Mouse (Mus musculus) hindbrain, embryonic 15.5 days (tissue): ENCODE results near the gene Antxr1. TPM values are rescaled to one million over a fixed set of nuclear protein-coding genes. Genes with fewer than 3 reads are reported as not detected.
"Not testable (repeated sequence)": the region's sequence is repeated elsewhere in the genome, so short reads cannot be mapped to it uniquely, and the experiment has no call there.

Source experiments
- ATAC-seq: fragments of 200-750 bp; cut with Nextera tagmentation; 2 replicates; pipeline ENCODE4 v1.8.0; 2017; ENCODE audit warnings: low read depth, moderate number of reproducible peaks, moderate TSS enrichment; ENCODE audit not compliant: low FRiP score
- H3K27ac ChIP-seq: fragments of 300-500 bp; sonication (generic); replicated peaks from 2 replicates; pipeline ENCODE4 v1.5.1; 2015; ENCODE audit warnings: mild to moderate bottlenecking, inconsistent platforms
- H3K27me3 ChIP-seq: fragments of 300-500 bp; sonication (generic); 2 replicates; pipeline ENCODE4 v1.6.1; 2015; ENCODE audit warnings: control low read depth, inconsistent platforms
- H3K36me3 ChIP-seq: fragments of 300-500 bp; sonication (generic); 2 replicates; pipeline ENCODE4 v1.6.1; 2015; ENCODE audit warnings: control low read depth, inconsistent platforms
- H3K4me1 ChIP-seq: fragments of 300-500 bp; sonication (generic); replicated peaks from 2 replicates; pipeline ENCODE4 v1.6.1; 2015; ENCODE audit warnings: control low read depth, inconsistent platforms
- H3K4me2 ChIP-seq: fragments of 300-500 bp; sonication (generic); 2 replicates; pipeline ENCODE4 v1.6.1; 2015; ENCODE audit warnings: moderate library complexity, mild to moderate bottlenecking, inconsistent platforms
- H3K4me3 ChIP-seq: fragments of 300-500 bp; sonication (generic); 2 replicates; pipeline ENCODE4 v1.5.1; 2015; ENCODE audit warnings: mild to moderate bottlenecking, inconsistent platforms
- H3K9ac ChIP-seq: fragments of 300-500 bp; sonication (generic); 2 replicates; pipeline ENCODE4 v1.6.1; 2015; ENCODE audit warnings: inconsistent platforms
- H3K9me3 ChIP-seq: fragments of 300-500 bp; sonication (generic); 2 replicates; pipeline ENCODE4 v1.6.1; 2016; ENCODE audit warnings: control low read depth, inconsistent platforms
- WGBS: fragments of 180-500 bp; shearing (Covaris S2); methylation state at CpG from one replicate; pipeline ENCODE4 v1.1.7; 2015; 5-methylcytosine and 5-hydroxymethylcytosine counted together
- polyA plus RNA-seq: library from polyadenylated mRNA; unstranded; fragments of >200 nt; fragmentation: Nextera tagmentation; extraction: Ambion mirVana; gene quantifications from 2 replicates; pipeline ENCODE4 v1.2.1, GENCODE M21; 2015

The Antxr1 gene
- polyA plus RNA-seq, 1 experiment from 2014 or later: 4.7 TPM

- WGBS: 88% methylated on average over 11 of the region's 11 CpGs
- no peak within 1 kb of the TSS for H3K4me3 ChIP-seq
- H3K36me3 ChIP-seq: no peaks in the 10 kb centered on the region
- no peaks in the 10 kb centered on the region for H3K9me3 ChIP-seq
- no peak within 1 kb of the TSS for H3K27ac ChIP-seq
- no peak within 1 kb of the TSS for H3K9ac ChIP-seq
- no peak for ATAC-seq
- no peaks in the 10 kb centered on the region for H3K27me3 ChIP-seq
- H3K4me1 ChIP-seq: peaks cover 33% of the 10 kb centered on the region
- no peak within 1 kb of the TSS for H3K4me2 ChIP-seq
These were observed 231.4 kb downstream of the Antxr1 start, which contains the start of gene D6Ertd527e for GRCm38 (mm10) chr6:87104123-87104796. Gene D6Ertd527e (plus strand): TSS chr6:87104746.

GRCm38 (mm10) chr6:87103314-87103713, 232.3 kb downstream of the Antxr1 start:
- H3K4me1 ChIP-seq: peaks cover 38% of the 10 kb centered on the region
- no peak for ATAC-seq
- no peaks in the 10 kb centered on the region for H3K9me3 ChIP-seq
- no peaks in the 10 kb centered on the region for H3K27me3 ChIP-seq
- no peak overlapping the region for H3K27ac ChIP-seq
- no peak overlapping the region for H3K4me2 ChIP-seq
- H3K36me3 ChIP-seq: no peaks in the 10 kb centered on the region
- H3K9ac ChIP-seq: no peak overlapping the region
- WGBS: 100% methylated on average over 1 of the region's 1 CpGs
- no peak overlapping the region for H3K4me3 ChIP-seq

- Histone ChIP-seq H3K36me3 (no peaks in the 10 kb centered on the region), H3K4me2 (no peak overlapping the region), H3K9ac (no peak overlapping the region), H3K27me3 (no peaks in the 10 kb centered on the region), H3K4me3 (no peak overlapping the region), H3K4me1 (peaks cover 38% of the 10 kb centered on the region), H3K9me3 (no peaks in the 10 kb centered on the region), H3K27ac (peak overlapping the region; percentile 74)
- ATAC-seq: peak; percentile 32; the same call in 1 of the 2 replicates
- WGBS: 21% methylated on average over 7 of the region's 7 CpGs
These were observed 233.2 kb downstream of the Antxr1 start for GRCm38 (mm10) chr6:87102421-87102911.

- no peaks in the 10 kb centered on the region for H3K36me3 ChIP-seq
- H3K4me2 ChIP-seq: no peak overlapping the region
- peaks cover 38% of the 10 kb centered on the region for H3K4me1 ChIP-seq
- 23% methylated on average over 4 of the region's 4 CpGs for WGBS
- no peak overlapping the region for H3K4me3 ChIP-seq
- no peak overlapping the region for H3K9ac ChIP-seq
- peak; percentile 20 for ATAC-seq
- H3K27ac ChIP-seq: peak overlapping the region; percentile 74
- H3K9me3 ChIP-seq: no peaks in the 10 kb centered on the region
- no peaks in the 10 kb centered on the region for H3K27me3 ChIP-seq
These were observed 233.7 kb downstream of the Antxr1 start for GRCm38 (mm10) chr6:87101955-87102353.

- peak overlapping the region; percentile 80 for H3K27ac ChIP-seq
These were observed 234.2 kb downstream of the Antxr1 start for GRCm38 (mm10) chr6:87101281-87101954.

GRCm38 (mm10) chr6:87100297-87101020, 235.2 kb downstream of the Antxr1 start:
- ATAC-seq: no peak; the same call in 1 of the 2 replicates
- 85% methylated on average over 9 of the region's 9 CpGs for WGBS

More at GRCm38 (mm10) chr6:87101281-87101954, 234.2 kb downstream of the Antxr1 start:
- Histone ChIP-seq H3K4me3 (peak overlapping the region; percentile 32), H3K9me3 (no peaks in the 10 kb centered on the region), H3K9ac (peak overlapping the region; percentile 36; the same call in 1 of the 2 replicates), H3K4me1 (peaks cover 38% of the 10 kb centered on the region), H3K27me3 (no peaks in the 10 kb centered on the region), H3K36me3 (no peaks in the 10 kb centered on the region), H3K4me2 (peak overlapping the region; percentile 70)
- 15% methylated on average over 12 of the region's 12 CpGs for WGBS
- peak; percentile 71; the same call in 1 of the 2 replicates for ATAC-seq

GRCm38 (mm10) chr6:87099671-87100296, 235.8 kb downstream of the Antxr1 start:
- Histone ChIP-seq H3K4me3 (no peak overlapping the region), H3K27ac (peak overlapping the region; percentile 80), H3K9me3 (no peaks in the 10 kb centered on the region), H3K27me3 (no peaks in the 10 kb centered on the region), H3K4me1 (peaks cover 38% of the 10 kb centered on the region), H3K4me2 (no peak overlapping the region), H3K9ac (no peak overlapping the region), H3K36me3 (no peaks in the 10 kb centered on the region)
- peak; percentile 63 for ATAC-seq
- 25% methylated on average over 7 of the region's 7 CpGs for WGBS

More at GRCm38 (mm10) chr6:87100297-87101020, 235.2 kb downstream of the Antxr1 start:
- H3K27ac ChIP-seq: peak overlapping the region; percentile 80
- no peak overlapping the region for H3K9ac ChIP-seq
- peaks cover 38% of the 10 kb centered on the region for H3K4me1 ChIP-seq
- H3K4me2 ChIP-seq: no peak overlapping the region
- H3K9me3 ChIP-seq: no peaks in the 10 kb centered on the region
- no peak overlapping the region for H3K4me3 ChIP-seq
- H3K36me3 ChIP-seq: no peaks in the 10 kb centered on the region
- H3K27me3 ChIP-seq: no peaks in the 10 kb centered on the region

- H3K4me3 ChIP-seq: no peak overlapping the region
- H3K27me3 ChIP-seq: no peaks in the 10 kb centered on the region
- no peak overlapping the region for H3K9ac ChIP-seq
- WGBS: 16% methylated on average over 3 of the region's 3 CpGs
- H3K4me1 ChIP-seq: peaks cover 38% of the 10 kb centered on the region
- H3K36me3 ChIP-seq: no peaks in the 10 kb centered on the region
- H3K27ac ChIP-seq: peak overlapping the region; percentile 80
- H3K4me2 ChIP-seq: no peak overlapping the region
- ATAC-seq: no peak
- no peaks in the 10 kb centered on the region for H3K9me3 ChIP-seq
These were observed 236.4 kb downstream of the Antxr1 start for GRCm38 (mm10) chr6:87099261-87099660.

- not testable (repeated sequence) for H3K4me3 ChIP-seq, H3K9ac ChIP-seq, H3K9me3 ChIP-seq, H3K4me1 ChIP-seq, H3K27ac ChIP-seq, ATAC-seq, H3K4me2 ChIP-seq, H3K27me3 ChIP-seq
- H3K36me3 ChIP-seq: peaks cover 13% of the 10 kb centered on the region
- 93% methylated on average over 8 of the region's 8 CpGs for WGBS
These were observed 242.0 kb downstream of the Antxr1 start for GRCm38 (mm10) chr6:87093631-87094030.

GRCm38 (mm10) chr6:87092476-87092875, 243.1 kb downstream of the Antxr1 start:
- Histone ChIP-seq H3K9ac (no peak overlapping the region), H3K4me1 (no peaks in the 10 kb centered on the region), H3K27me3 (no peaks in the 10 kb centered on the region), H3K27ac (no peak overlapping the region), H3K4me2 (no peak overlapping the region), H3K9me3 (no peaks in the 10 kb centered on the region), H3K4me3 (no peak overlapping the region), H3K36me3 (peaks cover 22% of the 10 kb centered on the region)
- WGBS: 97% methylated on average over 5 of the region's 5 CpGs
- ATAC-seq: no peak

GRCm38 (mm10) chr6:87090877-87091276, 244.7 kb downstream of the Antxr1 start:
- no peak for ATAC-seq
- WGBS: 83% methylated on average over 3 of the region's 3 CpGs
- Histone ChIP-seq H3K9ac (no peak overlapping the region), H3K4me1 (no peaks in the 10 kb centered on the region), H3K27ac (no peak overlapping the region), H3K4me2 (no peak overlapping the region), H3K9me3 (no peaks in the 10 kb centered on the region), H3K27me3 (no peaks in the 10 kb centered on the region), H3K4me3 (no peak overlapping the region), H3K36me3 (peaks cover 35% of the 10 kb centered on the region)
